Mouse (Mus musculus) kidney, postnatal 25 days (tissue): ENCODE data around the gene Plppr1.
A peak's percentile ranks its signal among the peaks of the same experiment; 100 is the strongest.

Experiments used
- DNase-seq, 2 experiments: peaks; one replicate each; pipeline ENCODE4 v3.0.0; 2021; ENCODE audit warnings: mixed read lengths in 2 of 2

Plppr1 gene

DNA sequence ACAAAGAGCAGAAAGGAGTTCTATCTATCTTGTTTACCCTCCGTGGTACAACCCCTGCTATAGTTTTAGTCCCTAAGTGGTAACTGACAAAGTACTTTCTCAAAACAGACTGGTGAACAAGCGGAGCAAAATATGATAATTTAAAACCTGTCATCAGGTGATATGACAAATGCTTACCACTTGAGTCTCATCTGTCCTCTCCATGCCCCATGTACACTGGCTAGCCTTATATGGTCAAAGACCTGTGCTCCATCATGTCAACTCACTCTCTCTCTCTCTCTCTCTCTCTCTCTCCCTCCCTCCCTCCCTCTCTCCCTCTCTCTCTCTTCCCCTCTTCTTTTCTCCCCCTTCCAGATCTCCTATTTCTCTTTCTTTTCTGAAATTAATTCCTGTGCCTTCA is 59.8 kb downstream of the Plppr1 start:
- DNase-seq = no peak

- no peak for DNase-seq
Observed at GRCm38 (mm10) chr4:49144798-49145197, 85.7 kb downstream of the Plppr1 start.

DNA sequence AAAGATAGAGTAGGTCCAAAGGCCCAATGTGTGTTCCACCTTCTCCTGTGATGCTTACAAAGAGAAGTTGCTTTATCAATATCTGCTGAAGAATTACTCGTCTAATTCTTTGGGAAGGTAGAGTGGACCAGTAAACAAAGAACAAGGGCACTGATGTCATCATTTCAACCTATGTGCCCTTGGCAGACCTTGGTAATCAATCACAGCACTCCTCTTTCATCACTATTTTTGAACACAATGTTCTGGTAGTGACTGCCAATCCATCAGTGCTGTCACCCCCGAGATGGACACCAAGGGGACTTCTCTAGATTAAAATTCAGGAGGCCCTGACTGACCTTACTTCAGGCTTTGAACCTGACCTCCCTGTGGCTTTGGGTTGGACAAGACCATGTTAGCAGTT is 89.7 kb downstream of the Plppr1 start:
- no peak for DNase-seq

DNA sequence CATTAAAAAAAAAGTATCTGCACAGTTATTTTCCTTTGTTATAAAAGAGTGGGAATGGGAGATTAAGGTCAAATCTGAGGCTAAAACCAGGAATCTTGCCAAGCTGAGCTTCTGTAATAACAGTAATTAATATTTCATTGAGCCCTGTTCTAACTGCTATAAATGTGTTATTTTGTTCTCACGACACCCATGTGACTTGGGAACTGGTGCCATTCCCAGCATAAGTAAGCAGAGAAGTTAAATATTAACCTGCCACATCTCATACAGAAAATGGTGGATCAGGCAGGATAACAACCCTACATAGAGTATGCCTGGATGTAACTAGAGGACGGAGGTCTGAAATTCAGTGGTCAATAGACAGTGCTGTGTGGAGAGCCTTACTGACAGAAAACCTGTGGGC is 90.2 kb downstream of the Plppr1 start:
- no peak for DNase-seq

DNA sequence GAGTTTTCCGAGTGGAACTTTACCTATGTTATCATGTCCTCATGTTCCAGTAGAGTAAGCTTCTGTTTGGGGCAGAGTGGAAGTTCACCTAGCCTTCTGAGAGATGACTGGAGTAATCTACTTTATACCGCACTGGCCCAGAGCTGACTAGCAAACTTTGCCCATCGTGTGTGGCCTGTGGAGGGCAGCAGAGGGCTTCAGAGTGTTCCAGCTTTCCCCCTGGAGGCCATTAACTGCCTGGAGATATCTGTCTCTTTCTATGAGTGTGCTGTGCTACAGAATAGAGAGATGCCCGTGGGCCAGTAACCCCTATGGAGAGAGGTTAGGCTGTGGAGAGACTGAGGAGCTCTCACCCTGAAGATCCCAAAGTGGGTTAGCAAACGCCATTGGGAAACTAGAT is 94.8 kb downstream of the Plppr1 start:
- DNase-seq = peak; percentile 76 to 81

GRCm38 (mm10) chr4:49156781-49157180 is 97.7 kb downstream of the Plppr1 start:
- no peak for DNase-seq

DNA sequence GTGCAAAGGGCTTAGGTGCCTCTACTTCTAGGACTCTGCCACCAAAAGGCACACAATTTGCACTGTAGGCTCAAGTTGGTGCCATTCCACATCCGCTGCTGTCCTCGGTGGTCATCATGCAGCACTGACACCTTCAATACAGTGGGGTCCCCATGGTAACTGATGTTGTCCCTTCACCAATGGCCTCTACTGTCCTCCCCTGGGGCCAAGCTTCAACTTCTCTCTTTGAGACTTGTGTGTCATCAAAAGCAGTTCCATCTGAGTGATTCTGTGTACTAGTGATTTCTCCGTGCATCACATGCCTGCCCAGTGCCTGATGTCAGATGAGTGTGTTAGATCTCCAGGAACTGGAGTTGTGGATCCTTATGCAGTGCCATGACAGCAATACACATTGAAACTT is 104.2 kb downstream of the Plppr1 start:
- DNase-seq = no peak

- DNase-seq = no peak
Observed at GRCm38 (mm10) chr4:49166391-49166790, 107.3 kb downstream of the Plppr1 start.

- DNase-seq = no peak
Observed at GRCm38 (mm10) chr4:49167030-49167429, 108.0 kb downstream of the Plppr1 start.

GRCm38 (mm10) chr4:49169498-49169897 is 110.4 kb downstream of the Plppr1 start:
- DNase-seq = no peak

DNA sequence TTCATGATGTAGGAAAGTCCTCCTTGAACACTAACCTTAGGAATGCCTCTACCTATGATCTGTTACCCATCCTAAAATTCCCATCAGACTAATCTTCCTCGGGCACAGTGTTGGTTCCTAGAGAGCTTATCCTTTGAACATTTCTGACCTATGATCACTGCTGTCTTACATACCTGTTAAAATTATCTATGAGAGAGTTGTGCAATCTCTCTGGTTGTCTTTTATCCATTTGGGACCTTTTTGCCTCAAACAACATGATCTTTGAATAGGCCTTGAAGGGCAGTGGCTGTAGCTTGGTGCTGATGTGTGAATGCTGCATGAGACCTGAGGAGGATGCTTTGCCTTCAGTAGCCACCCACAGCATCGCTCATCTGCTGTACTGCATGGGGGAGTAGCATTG is 119.0 kb downstream of the Plppr1 start:
- DNase-seq = no peak

DNA sequence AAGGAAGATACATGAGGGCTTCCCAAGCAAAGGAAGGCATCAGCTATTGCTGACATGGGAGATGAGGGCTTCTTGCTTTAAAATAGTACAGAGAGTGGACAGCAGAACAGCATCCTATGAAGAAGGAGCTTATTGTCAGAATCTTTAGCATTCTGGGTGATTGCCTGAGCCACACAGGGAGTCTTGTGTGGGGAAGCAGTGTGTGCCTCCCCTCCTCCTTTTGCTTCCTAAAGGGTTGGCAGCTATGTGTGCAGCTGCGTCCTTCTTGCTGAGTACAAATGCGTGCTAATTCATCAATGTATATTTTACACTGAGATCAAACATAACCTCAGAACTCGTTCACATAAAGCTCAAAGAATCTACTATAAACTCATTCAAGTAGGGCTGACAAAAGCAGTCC is 119.8 kb downstream of the Plppr1 start:
- no peak for DNase-seq

GRCm38 (mm10) chr4:49179471-49180181 is 120.6 kb downstream of the Plppr1 start:
- DNase-seq = peak in 1 of 2 experiments; percentile 4

DNA sequence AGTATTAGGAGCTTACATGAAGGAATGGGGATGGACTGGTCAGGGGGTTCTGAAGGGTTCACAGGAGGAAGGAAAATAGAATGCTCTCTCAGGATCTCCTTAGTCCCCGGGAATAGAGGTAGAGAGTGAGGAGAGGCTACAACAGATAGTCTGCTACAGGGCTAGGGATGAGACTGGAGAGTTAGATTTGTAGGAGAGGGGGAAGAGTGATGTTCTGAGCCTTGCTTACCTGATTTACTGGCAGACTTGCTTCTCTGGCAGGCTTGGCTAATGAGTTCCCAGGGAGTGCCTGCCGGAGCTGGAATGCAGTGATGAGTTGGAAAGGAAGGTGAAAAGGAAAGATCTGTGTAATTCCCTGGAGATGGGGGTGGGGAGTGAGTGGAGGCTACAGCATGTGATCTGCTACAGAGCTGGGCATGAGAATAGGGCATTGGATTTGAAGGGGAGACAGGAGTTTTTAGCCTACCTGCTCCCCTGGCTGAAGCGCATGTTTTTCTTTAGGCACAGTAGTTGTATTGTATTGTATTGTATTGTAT is 131.0 kb downstream of the Plppr1 start:
- no peak for DNase-seq

GRCm38 (mm10) chr4:49197125-49197747 is 138.2 kb downstream of the Plppr1 start:
- DNase-seq = peak; percentile 37 to 40

GRCm38 (mm10) chr4:49210457-49210856 is 151.4 kb downstream of the Plppr1 start:
- no peak for DNase-seq

- no peak for DNase-seq
Observed at GRCm38 (mm10) chr4:49211582-49211981, 152.5 kb downstream of the Plppr1 start.

- no peak for DNase-seq
Observed at GRCm38 (mm10) chr4:49212616-49213544, 153.8 kb downstream of the Plppr1 start.

DNA sequence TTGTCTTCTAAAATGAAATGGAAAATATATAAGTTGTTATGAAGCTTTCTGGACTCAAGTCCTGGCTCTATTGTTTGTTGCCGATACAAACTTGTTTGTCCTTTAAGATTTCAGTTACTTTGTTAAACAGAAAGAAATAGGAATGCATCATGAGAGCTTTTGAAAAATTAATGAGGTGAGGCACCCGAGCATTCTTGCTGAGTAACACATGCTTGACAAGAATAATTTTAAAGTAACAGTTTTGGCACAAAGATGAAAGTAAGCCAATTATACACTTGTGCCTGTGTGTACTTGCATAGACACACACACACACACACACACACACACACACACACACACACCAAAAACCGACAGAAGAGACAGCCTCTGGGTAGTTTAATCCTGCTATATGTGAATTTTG is 155.3 kb downstream of the Plppr1 start:
- no peak for DNase-seq

GRCm38 (mm10) chr4:49223501-49223900 is 164.4 kb downstream of the Plppr1 start:
- DNase-seq = no peak

DNA sequence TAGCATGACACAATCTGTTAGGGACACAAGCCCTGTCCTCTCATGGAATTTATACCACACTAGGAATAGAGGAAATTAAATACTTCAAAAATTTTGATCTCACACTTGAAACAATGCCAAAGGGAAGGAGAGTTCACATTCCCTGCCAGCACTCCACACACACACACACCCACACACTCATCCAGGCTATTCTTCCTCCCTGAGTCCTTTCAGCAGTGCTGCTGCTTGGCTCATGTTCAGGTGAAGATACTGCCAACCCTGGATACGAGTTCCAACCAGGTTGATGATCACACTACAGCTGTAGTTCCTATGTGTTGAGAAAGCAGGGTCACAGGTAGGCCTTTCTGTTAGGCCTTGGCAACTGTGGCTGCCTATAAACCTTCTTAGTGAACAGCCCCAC is 165.9 kb downstream of the Plppr1 start:
- peak in 1 of 2 experiments; percentile 2 for DNase-seq

DNA sequence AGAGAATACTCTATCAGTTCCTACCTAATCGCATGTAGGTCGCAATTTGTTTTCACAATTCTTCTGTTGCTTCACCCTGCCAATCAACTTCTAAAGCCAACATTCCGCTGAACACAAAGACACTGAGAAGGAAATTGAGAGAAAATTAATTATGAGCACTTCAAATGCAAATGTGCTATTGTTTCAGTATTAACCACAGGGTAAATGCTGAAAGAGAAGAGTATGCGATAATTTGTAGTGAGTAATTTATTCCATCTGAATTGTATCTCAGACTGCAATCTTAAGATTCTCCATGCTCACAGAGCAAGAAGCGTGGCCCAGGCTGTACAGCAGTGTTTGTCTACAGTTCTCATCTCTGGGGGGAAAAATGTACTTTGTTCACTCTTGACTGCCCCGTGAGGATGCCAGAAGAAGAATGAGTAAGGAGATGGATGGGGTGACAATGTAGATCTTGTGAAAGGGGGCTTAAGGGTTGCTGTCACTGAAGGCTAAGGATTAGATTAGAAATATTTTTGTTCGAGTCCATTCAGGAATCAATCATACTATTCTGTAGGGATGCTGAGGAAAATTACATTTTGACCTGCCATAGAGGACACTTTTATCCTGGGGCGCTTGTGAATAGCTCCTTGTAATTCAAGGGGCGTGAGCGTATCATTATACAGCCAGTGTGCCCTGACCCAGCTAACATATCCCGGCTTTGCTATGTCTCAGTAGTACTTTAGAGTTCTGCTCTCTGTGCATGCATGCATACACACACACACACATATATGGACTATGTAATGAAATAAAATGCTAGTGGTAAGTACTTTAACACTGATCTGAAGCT is 173.3 kb downstream of the Plppr1 start:
- no peak for DNase-seq
